Mouse (Mus musculus) G1E (cell line): Measurements from ENCODE around the gene Hoxc10. TPM values are rescaled to one million over a fixed set of nuclear protein-coding genes. Genes with fewer than 3 reads are reported as not detected.

Experiments
- ATAC-seq: 2 replicates; pipeline ENCODE4 v1.8.0; 2016; ENCODE audit warnings: mild to moderate bottlenecking; ENCODE audit not compliant: insufficient number of reproducible peaks, poor library complexity, low FRiP score, severe bottlenecking; ENCODE audit errors: extremely low read depth
- DNase-seq: peaks from one replicate; pipeline ENCODE4 v3.0.0; 2012; ENCODE audit warnings: low spot score
- H3K27me3 ChIP-seq: 2 replicates; pipeline ENCODE4 v1.6.1; 2012; ENCODE audit warnings: mild to moderate bottlenecking, low read length, inconsistent platforms; ENCODE audit not compliant: insufficient read depth
- H3K36me3 ChIP-seq: replicated peaks from 2 replicates; pipeline ENCODE3; 2012; ENCODE audit warnings: mild to moderate bottlenecking, inconsistent platforms
- H3K4me1 ChIP-seq: 2 replicates; pipeline ENCODE4 v1.6.1; 2012; ENCODE audit warnings: low read depth, low read length, inconsistent platforms, mixed read lengths; ENCODE audit not compliant: insufficient read depth
- H3K4me3 ChIP-seq: 2 replicates; pipeline ENCODE4 v1.5.1; 2012; ENCODE audit warnings: low read depth, mild to moderate bottlenecking, inconsistent platforms, low read length, moderate library complexity, mixed read lengths
- H3K9me3 ChIP-seq: replicated peaks from 2 replicates; pipeline ENCODE4 v1.6.1; 2012; ENCODE audit warnings: inconsistent platforms
- CTCF ChIP-seq: IDR thresholded peaks from 2 replicates; pipeline ENCODE4 v1.5.1; 2012; ENCODE audit warnings: low read depth, low read length, inconsistent platforms, mixed read lengths
- GATA1 ChIP-seq: IDR thresholded peaks from 2 replicates; pipeline ENCODE4 v1.6.1; 2012; ENCODE audit warnings: borderline replicate concordance, low read length, inconsistent platforms, mixed read lengths
- GATA2 ChIP-seq: IDR thresholded peaks from 2 replicates; pipeline ENCODE4 v1.6.1; 2012; ENCODE audit warnings: low read depth, low read length, inconsistent platforms, borderline replicate concordance
- POLR2AphosphoS5 ChIP-seq: IDR thresholded peaks from 2 replicates; pipeline ENCODE4 v1.6.1; 2012; ENCODE audit warnings: low read depth, low read length, inconsistent platforms; ENCODE audit not compliant: insufficient replicate concordance
- TAL1 ChIP-seq: conservative IDR thresholded peaks from 2 replicates; pipeline ENCODE4 v1.6.1; 2012; ENCODE audit warnings: low read depth, low read length, inconsistent platforms, mixed read lengths
- polyA plus RNA-seq: library from polyadenylated mRNA; stranded (reverse); fragments of >175 nt; gene quantifications from 2 replicates; pipeline ENCODE4 v1.2.3, GENCODE M21; 2012
- total RNA-seq, 2 experiments: library from RNA; stranded (forward) in 1 of 2; stranded (reverse) in 1 of 2; fragments of 200-1000 nt in 1 of 2; fragments of >200 nt in 1 of 2; fragmentation: Nextera tagmentation in 1 of 2; gene quantifications; 2 replicates each; pipeline ENCODE4 v1.2.3; 2014 to 2017

The Hoxc10 gene
- total and polyA plus RNA-seq, 3 experiments = 0.16 to 0.60 (median 0.16) TPM

DNA sequence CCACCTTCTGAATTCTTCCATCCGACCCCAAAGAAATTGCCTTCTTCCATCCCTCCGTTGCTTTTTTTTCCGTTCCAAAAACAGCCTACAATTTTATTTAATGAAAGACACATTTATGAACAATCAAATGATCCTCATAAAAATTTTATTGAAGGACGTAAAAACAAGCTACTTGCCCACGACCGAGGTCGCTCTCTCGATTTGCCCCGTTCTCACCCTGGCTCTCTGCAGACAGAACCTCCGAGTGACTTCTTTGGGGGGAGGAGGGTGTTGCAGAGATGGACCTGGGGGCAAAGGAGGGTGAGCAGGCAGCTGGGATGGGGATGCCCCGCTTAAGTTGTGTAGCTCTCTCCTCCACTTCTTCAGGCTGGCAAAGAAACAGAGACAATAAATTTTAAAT, 13.8 kb downstream of the Hoxc10 start:
- ATAC-seq (no peak), DNase-seq (no peak)
- peak overlapping the region; percentile 80; the same call in 1 of the 2 replicates for H3K4me3 ChIP-seq
- TF ChIP-seq GATA2 = no peak
- no peak for TF ChIP-seq POLR2AphosphoS5
- no peak for TF ChIP-seq CTCF
- TF ChIP-seq TAL1 = no peak
- TF ChIP-seq GATA1 = no peak
- H3K36me3 ChIP-seq = peaks cover 6% of the 10 kb centered on the region
- H3K9me3 ChIP-seq = no peaks in the 10 kb centered on the region
- H3K4me1 ChIP-seq = peaks cover 84% of the 10 kb centered on the region
- H3K27me3 ChIP-seq = peaks cover 42% of the 10 kb centered on the region

DNA sequence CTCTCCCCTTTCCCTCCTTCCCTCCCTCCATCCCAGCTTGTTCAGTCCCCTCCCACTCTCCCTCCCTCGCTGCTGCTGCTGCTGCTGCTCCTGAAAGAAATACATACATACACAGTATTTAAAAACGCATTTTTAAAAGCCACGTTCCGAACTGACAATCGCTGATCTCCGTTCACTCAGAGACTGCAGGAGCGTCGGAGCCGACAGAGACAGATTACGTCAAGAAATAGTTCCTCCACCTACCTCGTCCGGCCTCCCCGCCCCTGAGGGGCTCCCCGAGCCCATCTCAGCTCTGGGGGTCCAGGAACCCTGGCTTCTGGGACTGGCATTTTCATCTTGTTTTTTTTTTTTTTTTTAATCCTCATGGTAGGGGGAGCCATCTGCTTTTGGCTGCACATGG, 14.3 kb downstream of the Hoxc10 start:
- Histone ChIP-seq H3K9me3 (no peaks in the 10 kb centered on the region), H3K4me3 (peak overlapping the region; percentile 80), H3K4me1 (peaks cover 82% of the 10 kb centered on the region), H3K36me3 (peaks cover 6% of the 10 kb centered on the region), H3K27me3 (peaks cover 42% of the 10 kb centered on the region)
- ATAC-seq (no peak), DNase-seq (no peak)
- no peak for TF ChIP-seq CTCF
- no peak for TF ChIP-seq GATA2
- no peak for TF ChIP-seq GATA1
- TF ChIP-seq TAL1 = no peak
- no peak for TF ChIP-seq POLR2AphosphoS5

DNA sequence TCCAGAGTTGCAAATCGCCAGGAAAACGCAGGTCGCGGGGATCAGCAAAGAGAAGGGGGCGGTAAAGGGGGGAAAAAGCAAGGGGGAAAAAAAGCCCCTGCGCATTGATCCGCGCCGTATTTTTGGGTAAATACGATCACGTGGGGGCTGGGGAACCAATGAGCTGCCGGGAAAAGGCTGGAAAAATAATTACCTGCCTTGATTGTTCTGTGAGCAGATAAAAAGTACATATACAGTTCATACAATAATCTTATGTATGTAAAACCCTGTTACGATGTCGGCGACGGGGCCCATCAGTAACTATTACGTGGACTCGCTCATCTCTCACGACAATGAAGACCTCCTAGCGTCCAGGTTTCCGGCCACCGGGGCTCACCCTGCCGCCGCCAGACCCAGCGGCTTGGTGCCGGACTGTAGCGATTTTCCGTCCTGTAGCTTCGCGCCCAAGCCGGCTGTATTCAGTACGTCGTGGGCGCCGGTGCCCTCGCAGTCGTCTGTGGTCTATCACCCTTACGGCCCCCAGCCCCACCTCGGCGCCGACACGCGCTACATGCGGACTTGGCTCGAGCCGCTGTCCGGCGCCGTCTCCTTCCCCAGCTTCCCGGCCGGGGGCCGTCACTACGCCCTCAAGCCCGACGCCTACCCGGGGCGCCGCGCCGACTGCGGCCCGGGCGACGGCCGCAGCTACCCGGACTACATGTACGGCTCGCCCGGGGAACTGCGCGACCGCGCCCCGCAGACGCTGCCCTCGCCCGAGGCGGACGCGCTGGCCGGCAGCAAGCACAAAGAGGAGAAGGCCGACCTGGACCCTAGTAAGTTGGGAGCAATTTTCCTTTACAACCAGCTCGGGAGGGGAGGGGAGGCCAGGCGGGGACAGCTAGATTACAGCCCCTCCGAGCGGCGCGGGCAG, 15.0 kb downstream of the Hoxc10 start:
- TF ChIP-seq GATA2 (no peak), GATA1 (no peak), CTCF (no peak), POLR2AphosphoS5 (no peak), TAL1 (no peak)
- Histone ChIP-seq H3K4me1 (peaks cover 80% of the 10 kb centered on the region), H3K36me3 (peaks cover 6% of the 10 kb centered on the region), H3K4me3 (peak overlapping the region; percentile 80), H3K9me3 (no peaks in the 10 kb centered on the region), H3K27me3 (peaks cover 43% of the 10 kb centered on the region)
- no peak for ATAC-seq
- DNase-seq = peak; percentile 86

DNA sequence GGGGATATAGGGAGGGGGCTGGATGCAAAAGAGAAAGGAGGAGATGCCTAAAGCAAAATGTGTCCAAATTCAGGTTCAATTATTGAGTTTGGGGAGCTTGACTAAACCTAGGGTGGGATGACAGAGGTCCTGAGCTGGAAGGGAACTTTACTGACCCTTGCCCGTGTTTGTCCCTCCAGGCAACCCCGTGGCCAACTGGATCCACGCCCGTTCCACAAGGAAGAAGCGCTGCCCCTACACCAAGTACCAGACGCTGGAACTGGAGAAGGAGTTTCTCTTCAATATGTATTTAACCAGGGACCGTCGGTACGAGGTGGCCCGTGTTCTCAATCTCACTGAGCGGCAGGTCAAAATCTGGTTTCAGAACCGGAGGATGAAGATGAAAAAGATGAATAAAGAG, 17.1 kb downstream of the Hoxc10 start:
- Histone ChIP-seq H3K9me3 (no peaks in the 10 kb centered on the region), H3K27me3 (peaks cover 49% of the 10 kb centered on the region), H3K4me1 (peaks cover 76% of the 10 kb centered on the region), H3K36me3 (peaks cover 6% of the 10 kb centered on the region), H3K4me3 (no peak overlapping the region)
- DNase-seq (no peak), ATAC-seq (no peak)
- TF ChIP-seq GATA1 (no peak), POLR2AphosphoS5 (no peak), CTCF (no peak), TAL1 (no peak), GATA2 (no peak)

DNA sequence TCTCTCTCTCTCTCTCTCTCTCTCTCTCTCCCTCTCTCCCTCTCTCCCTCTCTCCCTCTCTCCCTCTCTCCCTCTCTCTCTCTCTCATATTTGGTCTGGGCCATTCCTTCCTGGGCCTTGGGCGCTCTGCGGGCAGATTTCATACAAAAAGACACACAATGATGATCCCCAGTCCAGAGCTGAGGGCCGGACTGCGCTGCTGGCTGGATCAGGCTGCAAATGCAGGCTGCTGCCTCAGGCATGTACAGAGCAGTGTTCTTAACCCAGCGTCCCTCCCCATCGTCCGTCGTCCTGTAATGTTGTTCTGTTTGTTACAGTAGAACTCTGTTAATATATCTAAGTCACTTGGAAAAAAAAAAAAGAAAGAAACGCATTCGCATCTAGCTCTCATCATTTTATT, 17.9 kb downstream of the Hoxc10 start:
- no peak overlapping the region for H3K4me3 ChIP-seq
- peaks cover 49% of the 10 kb centered on the region for H3K27me3 ChIP-seq
- H3K4me1 ChIP-seq = peaks cover 72% of the 10 kb centered on the region
- peaks cover 6% of the 10 kb centered on the region for H3K36me3 ChIP-seq
- TF ChIP-seq POLR2AphosphoS5 (no peak), GATA1 (no peak), GATA2 (no peak), CTCF (no peak), TAL1 (no peak)
- DNase-seq = no peak
- ATAC-seq = no peak
- H3K9me3 ChIP-seq = no peaks in the 10 kb centered on the region

DNA sequence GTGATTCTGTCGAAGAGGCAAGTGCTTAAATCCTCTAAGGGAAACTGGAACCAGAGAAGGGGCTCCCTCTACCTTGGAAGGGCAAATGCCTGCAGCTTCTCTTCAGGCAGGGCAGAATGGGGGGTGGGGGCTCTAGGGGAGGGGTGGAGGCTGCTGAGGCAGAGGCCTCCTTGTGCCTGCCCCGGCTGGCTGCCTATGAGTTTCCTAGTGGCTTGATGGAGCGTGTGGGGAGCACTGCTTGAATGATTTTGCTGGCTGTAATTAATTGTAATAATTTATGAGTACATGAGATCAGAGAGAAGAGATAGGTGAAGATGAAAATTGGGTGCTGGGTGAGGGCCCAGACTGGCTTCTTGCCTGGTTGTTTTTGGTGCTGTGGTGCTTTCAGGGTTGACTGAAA, 18.3 kb downstream of the Hoxc10 start:
- Histone ChIP-seq H3K4me1 (peaks cover 72% of the 10 kb centered on the region), H3K36me3 (peaks cover 6% of the 10 kb centered on the region), H3K4me3 (no peak overlapping the region), H3K27me3 (peaks cover 49% of the 10 kb centered on the region), H3K9me3 (no peaks in the 10 kb centered on the region)
- no peak for TF ChIP-seq GATA1
- TF ChIP-seq TAL1 = no peak
- no peak for TF ChIP-seq POLR2AphosphoS5
- no peak for TF ChIP-seq CTCF
- no peak for TF ChIP-seq GATA2
- ATAC-seq (no peak), DNase-seq (no peak)
